Mouse (Mus musculus): ENCODE measurements at regions not wholly inside any gene's neighbourhood (a gene's known extent, or its start where the extent isn't known, plus 50 kb on each side); places are given as distances from the start of the nearest gene placed in this dataset.
A peak's percentile ranks its signal among the peaks of the same experiment; 100 is the strongest.

DNA sequence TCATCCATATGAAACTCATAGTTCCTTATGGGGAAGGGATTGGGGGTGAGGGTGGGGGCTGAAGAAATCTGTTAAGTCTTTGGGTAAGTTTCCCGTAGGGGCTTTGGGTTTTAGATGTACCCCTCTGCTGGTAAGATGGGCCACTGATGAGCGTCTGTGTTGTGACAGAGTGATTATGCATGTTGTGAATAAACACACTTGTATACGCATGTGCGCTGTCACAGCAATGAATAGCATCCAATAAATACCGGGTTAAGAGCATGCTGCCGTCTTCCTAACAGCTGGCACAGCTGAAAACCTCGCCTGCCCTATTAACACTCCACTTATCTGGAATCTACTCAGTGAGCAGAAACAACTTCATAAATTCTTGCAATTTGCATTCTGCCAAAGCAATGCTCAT, 337.0 kb downstream of the Igsf11 start:
- Histone ChIP-seq H3K9me3 (ENCODE audit: control insufficient read depth, low read length) (0 out of 2 replicates have a peak, but pooled peaks cover 5% of the 10 kb centered on the region), H3K27me3 (ENCODE audit: control insufficient read depth, insufficient read depth, low read length) (no peaks in the 10 kb centered on the region), H3K36me3 (ENCODE audit: control insufficient read depth, insufficient read depth, low read length) (no peaks in the 10 kb centered on the region), H3K4me1 (ENCODE audit: control insufficient read depth, insufficient read depth, low read length) (peaks cover 15% of the 10 kb centered on the region), H3K9ac (replicated peaks; ENCODE audit: low read length) (no peak overlapping the region), H3K27ac (replicated peaks; ENCODE audit: low read depth, low read length) (no peak overlapping the region), H3K4me2 (ENCODE audit: low read length) (no peak overlapping the region), H3K4me3 (replicated peaks; ENCODE audit: low read depth, low read length) (no peak overlapping the region)
- 81% methylated on average over 7 of the region's 7 CpGs for WGBS
- DNase-seq (peak; percentile 4), ATAC-seq (ENCODE audit: low FRiP score, low TSS enrichment) (no peak)

DNA sequence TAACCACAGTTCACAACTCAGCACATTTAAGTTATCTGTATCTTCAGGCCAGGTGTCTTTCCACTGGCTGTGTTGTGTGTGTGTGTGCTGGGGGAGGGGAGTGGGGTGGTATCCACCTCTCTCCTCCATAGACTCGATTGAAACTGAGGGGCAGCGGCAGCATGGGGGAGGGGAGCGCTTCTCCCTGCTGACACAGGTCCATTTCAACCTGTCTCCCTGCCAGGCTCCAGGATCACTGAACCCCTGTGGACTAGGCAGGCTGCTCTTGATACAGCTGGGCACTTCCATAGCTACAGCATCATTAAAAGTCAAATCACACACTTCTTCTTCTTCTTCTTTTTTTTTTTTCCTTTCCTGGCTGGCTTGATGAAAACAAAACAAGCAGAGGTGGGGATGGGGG, 338.0 kb downstream of the Igsf11 start:
- ATAC-seq (ENCODE audit: low FRiP score, low TSS enrichment) (peak; percentile 62; the same call in 1 of the 2 replicates), DNase-seq (peak; percentile 55)
- H3K27ac ChIP-seq (replicated peaks; ENCODE audit: low read depth, low read length), result peak overlapping the region; percentile 20
- no peak overlapping the region for H3K4me3 ChIP-seq (replicated peaks; ENCODE audit: low read depth, low read length)
- no peak overlapping the region for H3K4me2 ChIP-seq (ENCODE audit: low read length)
- no peak overlapping the region for H3K9ac ChIP-seq (replicated peaks; ENCODE audit: low read length)
- peaks cover 15% of the 10 kb centered on the region for H3K4me1 ChIP-seq (ENCODE audit: control insufficient read depth, insufficient read depth, low read length)
- 8% methylated on average over 3 of the region's 3 CpGs for WGBS
- no peaks in the 10 kb centered on the region for H3K27me3 ChIP-seq (ENCODE audit: control insufficient read depth, insufficient read depth, low read length)
- H3K36me3 ChIP-seq (ENCODE audit: control insufficient read depth, insufficient read depth, low read length), result no peaks in the 10 kb centered on the region
- H3K9me3 ChIP-seq (ENCODE audit: control insufficient read depth, low read length), result 0 out of 2 replicates have a peak, but pooled peaks cover 5% of the 10 kb centered on the region

DNA sequence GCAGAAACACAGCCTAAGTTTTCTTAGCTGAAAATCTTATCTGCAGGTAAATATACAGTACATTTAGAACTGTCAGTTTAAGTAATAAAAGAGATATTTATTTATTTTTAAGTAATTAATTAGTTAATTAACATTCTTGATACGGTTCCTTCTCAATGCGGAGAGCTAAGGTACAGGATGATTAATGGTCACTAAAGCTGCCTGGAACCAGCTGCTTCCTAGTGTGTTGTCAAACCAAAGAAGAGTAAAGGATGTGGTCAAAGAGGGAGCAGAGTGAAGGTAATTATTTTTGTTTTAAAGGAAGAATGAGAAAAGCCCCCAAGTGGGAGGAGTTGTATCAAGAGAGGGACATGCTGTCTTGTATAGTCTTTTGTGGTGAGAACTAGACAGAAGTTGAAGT, 341.8 kb downstream of the Igsf11 start:
- no peaks in the 10 kb centered on the region for H3K36me3 ChIP-seq (ENCODE audit: control insufficient read depth, insufficient read depth, low read length)
- 91% methylated on average over 2 of the region's 2 CpGs for WGBS
- no peak for DNase-seq

DNA sequence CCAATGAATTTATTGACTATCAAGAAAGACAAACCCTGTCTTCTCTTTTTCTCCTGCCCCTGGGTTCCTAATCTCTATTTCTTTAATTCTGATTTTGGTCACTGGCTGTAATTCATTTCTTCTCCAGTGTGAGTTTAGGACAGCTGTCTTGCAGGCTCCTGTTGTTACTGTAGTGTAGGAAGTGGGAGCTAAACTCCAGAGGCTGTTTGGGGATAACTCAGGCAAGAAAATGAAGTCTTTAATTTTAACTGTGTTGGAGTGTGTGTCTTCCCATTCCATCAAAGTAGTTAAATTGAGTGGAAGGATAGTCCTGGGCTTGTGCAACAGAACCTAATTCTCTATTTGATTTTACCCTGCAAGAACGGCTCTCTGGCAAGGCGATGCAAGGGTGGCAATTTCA, 381.0 kb downstream of the Igsf11 start:
- no peak for ATAC-seq (ENCODE audit: low FRiP score, low TSS enrichment)
- 88% methylated on average over 2 of the region's 2 CpGs for WGBS
- Histone ChIP-seq H3K9ac (replicated peaks; ENCODE audit: low read length) (no peak overlapping the region), H3K36me3 (ENCODE audit: control insufficient read depth, insufficient read depth, low read length) (no peaks in the 10 kb centered on the region), H3K4me3 (replicated peaks; ENCODE audit: low read depth, low read length) (no peak overlapping the region), H3K4me1 (ENCODE audit: control insufficient read depth, insufficient read depth, low read length) (0 out of 2 replicates have a peak, but pooled peaks cover 3% of the 10 kb centered on the region), H3K9me3 (ENCODE audit: control insufficient read depth, low read length) (no peaks in the 10 kb centered on the region), H3K4me2 (ENCODE audit: low read length) (no peak overlapping the region), H3K27me3 (ENCODE audit: control insufficient read depth, insufficient read depth, low read length) (no peaks in the 10 kb centered on the region), H3K27ac (replicated peaks; ENCODE audit: low read depth, low read length) (no peak overlapping the region)
- no peak for DNase-seq

More for the DNA sequence above, 341.8 kb downstream of the Igsf11 start:
- Histone ChIP-seq H3K4me1 (ENCODE audit: control insufficient read depth, insufficient read depth, low read length) (peaks cover 11% of the 10 kb centered on the region), H3K27ac (replicated peaks; ENCODE audit: low read depth, low read length) (no peak overlapping the region), H3K27me3 (ENCODE audit: control insufficient read depth, insufficient read depth, low read length) (no peaks in the 10 kb centered on the region), H3K4me2 (ENCODE audit: low read length) (no peak overlapping the region), H3K4me3 (replicated peaks; ENCODE audit: low read depth, low read length) (no peak overlapping the region), H3K9ac (replicated peaks; ENCODE audit: low read length) (no peak overlapping the region), H3K9me3 (ENCODE audit: control insufficient read depth, low read length) (no peaks in the 10 kb centered on the region)
- ATAC-seq (ENCODE audit: low FRiP score, low TSS enrichment), result no peak

DNA sequence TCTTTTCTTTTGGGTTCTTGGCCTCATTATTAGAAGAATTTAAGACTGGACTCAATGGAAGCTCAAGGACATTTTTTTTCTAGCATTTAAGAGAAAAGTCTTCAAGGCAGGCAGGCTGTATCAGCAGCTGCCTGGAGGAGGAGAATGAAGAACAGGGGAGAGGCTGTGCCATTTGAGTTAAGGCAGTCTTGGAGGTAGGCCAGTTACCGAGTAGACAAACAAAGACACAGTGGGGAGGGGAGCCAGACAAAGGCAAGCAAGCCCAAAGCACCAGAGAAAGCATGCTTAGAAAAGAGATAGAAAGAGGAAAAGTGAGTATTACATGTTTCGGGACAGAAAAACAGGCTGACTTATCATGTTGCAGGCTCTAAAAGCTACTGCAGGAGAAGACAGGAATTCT, 392.0 kb downstream of the Igsf11 start:
- Histone ChIP-seq H3K27me3 (ENCODE audit: control insufficient read depth, insufficient read depth, low read length) (no peaks in the 10 kb centered on the region), H3K9ac (replicated peaks; ENCODE audit: low read length) (no peak overlapping the region), H3K36me3 (ENCODE audit: control insufficient read depth, insufficient read depth, low read length) (no peaks in the 10 kb centered on the region), H3K27ac (replicated peaks; ENCODE audit: low read depth, low read length) (no peak overlapping the region), H3K9me3 (ENCODE audit: control insufficient read depth, low read length) (no peaks in the 10 kb centered on the region), H3K4me1 (ENCODE audit: control insufficient read depth, insufficient read depth, low read length) (no peaks in the 10 kb centered on the region), H3K4me3 (replicated peaks; ENCODE audit: low read depth, low read length) (no peak overlapping the region), H3K4me2 (ENCODE audit: low read length) (no peak overlapping the region)
- WGBS, result 10% methylated on average over 2 of the region's 2 CpGs
- DNase-seq (peak; percentile 68), ATAC-seq (ENCODE audit: low FRiP score, low TSS enrichment) (no peak)

DNA sequence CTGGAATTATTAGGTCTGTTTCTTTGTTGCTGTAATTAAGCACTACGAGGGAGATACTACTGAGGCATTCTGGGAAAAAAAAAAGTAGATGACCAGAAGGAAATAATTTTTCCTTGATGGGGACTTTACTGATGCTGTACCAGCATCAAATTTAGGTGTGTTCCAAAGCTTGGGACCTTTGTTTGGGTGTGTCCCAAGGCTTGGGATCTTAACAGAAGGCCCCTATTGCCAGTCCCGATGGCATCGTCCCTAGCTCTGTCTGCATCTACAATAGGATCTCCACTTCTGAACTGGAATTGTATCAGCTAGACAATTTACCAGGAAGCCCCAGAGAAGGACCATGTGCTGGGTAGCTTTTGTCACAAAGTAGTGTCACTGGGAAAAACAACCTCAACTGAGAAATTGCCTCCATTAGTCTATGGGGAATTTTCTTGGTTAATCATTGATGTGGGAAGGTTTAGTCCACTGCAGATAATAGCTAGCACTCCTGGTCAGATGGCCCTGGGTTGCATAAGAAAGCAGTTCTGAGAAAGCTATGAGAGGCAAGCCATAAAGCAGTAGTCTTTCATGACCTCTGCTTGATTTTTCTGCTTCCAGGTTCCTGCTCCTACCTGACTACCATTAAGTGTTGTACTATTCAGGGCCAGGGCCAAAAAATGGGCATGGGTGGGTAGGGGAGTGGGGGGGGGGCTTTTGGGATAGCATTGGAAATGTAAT, 392.7 kb downstream of the Igsf11 start:
- WGBS, result 85% methylated on average over 3 of the region's 3 CpGs
- Histone ChIP-seq H3K27me3 (ENCODE audit: control insufficient read depth, insufficient read depth, low read length) (no peaks in the 10 kb centered on the region), H3K4me1 (ENCODE audit: control insufficient read depth, insufficient read depth, low read length) (no peaks in the 10 kb centered on the region), H3K36me3 (ENCODE audit: control insufficient read depth, insufficient read depth, low read length) (no peaks in the 10 kb centered on the region), H3K4me3 (replicated peaks; ENCODE audit: low read depth, low read length) (no peak overlapping the region), H3K27ac (replicated peaks; ENCODE audit: low read depth, low read length) (no peak overlapping the region), H3K9ac (replicated peaks; ENCODE audit: low read length) (no peak overlapping the region), H3K9me3 (ENCODE audit: control insufficient read depth, low read length) (no peaks in the 10 kb centered on the region), H3K4me2 (ENCODE audit: low read length) (no peak overlapping the region)
- DNase-seq (no peak), ATAC-seq (ENCODE audit: low FRiP score, low TSS enrichment) (no peak)

DNA sequence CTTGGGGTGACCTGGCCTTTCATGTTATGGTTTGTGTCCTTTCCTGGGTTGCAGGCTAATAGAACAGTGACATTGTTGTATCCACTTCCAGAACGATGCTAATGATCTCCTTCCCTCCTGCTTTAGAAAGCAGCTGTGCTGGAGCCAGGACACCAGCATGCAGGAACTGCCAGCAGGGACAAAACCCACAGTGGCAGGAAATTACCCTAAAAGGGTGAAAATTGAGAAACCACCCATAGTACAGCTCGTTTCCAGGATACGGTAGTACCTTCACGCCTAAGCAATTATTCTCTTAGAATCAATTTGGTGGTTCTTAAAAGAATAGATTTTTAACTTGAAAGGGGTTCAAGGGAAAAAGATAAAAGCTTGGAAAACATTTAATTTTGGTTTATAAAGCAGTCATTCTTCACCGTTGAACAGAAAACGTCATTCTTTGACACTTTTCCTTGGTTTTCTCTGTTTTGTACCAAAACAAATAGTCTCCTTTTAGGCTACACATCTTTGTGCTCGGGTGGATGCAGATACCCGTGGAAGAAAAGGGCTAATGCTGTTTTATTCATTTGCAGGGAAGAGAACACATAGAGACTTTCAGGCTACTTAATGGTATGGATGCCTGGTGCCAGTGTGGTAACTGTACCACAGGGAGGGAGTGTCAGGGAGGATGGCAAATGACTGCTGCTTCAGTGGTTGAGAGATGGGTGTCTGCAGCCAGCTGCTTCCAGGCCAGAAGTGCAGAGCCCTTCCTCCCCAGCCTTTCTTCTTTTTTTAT, 394.5 kb downstream of the Igsf11 start:
- Histone ChIP-seq H3K27ac (replicated peaks; ENCODE audit: low read depth, low read length) (no peak overlapping the region), H3K4me3 (replicated peaks; ENCODE audit: low read depth, low read length) (no peak overlapping the region), H3K36me3 (ENCODE audit: control insufficient read depth, insufficient read depth, low read length) (no peaks in the 10 kb centered on the region), H3K4me1 (ENCODE audit: control insufficient read depth, insufficient read depth, low read length) (no peaks in the 10 kb centered on the region), H3K4me2 (ENCODE audit: low read length) (no peak overlapping the region), H3K9ac (replicated peaks; ENCODE audit: low read length) (no peak overlapping the region), H3K9me3 (ENCODE audit: control insufficient read depth, low read length) (no peaks in the 10 kb centered on the region), H3K27me3 (ENCODE audit: control insufficient read depth, insufficient read depth, low read length) (no peaks in the 10 kb centered on the region)
- DNase-seq (peak; percentile 46), ATAC-seq (ENCODE audit: low FRiP score, low TSS enrichment) (peak; percentile 48)
- WGBS, result 30% methylated on average over 8 of the region's 8 CpGs

DNA sequence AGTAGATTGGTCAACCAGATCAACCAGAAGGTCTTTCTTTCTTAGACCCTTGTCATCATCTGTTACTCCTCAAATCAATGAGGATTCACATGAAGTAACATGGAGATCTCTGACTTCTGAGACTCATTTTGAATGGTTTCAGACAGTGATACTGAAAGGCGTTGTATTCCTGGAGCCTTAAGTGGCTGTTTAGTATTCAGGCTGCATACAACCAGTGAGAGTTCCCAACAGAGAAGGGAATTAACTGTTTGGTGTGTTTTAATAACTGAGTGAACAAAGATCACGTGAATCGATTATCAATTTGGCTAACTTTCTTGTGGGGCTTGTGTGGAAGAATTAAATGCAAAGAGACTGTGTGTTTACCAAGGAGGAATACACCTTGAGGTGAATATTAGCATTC, 406.4 kb downstream of the Igsf11 start:
- DNase-seq, result peak; percentile 62
- 64% methylated on average over 3 of the region's 3 CpGs for WGBS
- ATAC-seq (ENCODE audit: low FRiP score, low TSS enrichment), result no peak

More for the DNA sequence above, 406.4 kb downstream of the Igsf11 start:
- Histone ChIP-seq H3K4me3 (replicated peaks; ENCODE audit: low read depth, low read length) (no peak overlapping the region), H3K36me3 (ENCODE audit: control insufficient read depth, insufficient read depth, low read length) (no peaks in the 10 kb centered on the region), H3K9ac (replicated peaks; ENCODE audit: low read length) (no peak overlapping the region), H3K9me3 (ENCODE audit: control insufficient read depth, low read length) (no peaks in the 10 kb centered on the region), H3K27me3 (ENCODE audit: control insufficient read depth, insufficient read depth, low read length) (no peaks in the 10 kb centered on the region), H3K27ac (replicated peaks; ENCODE audit: low read depth, low read length) (no peak overlapping the region), H3K4me1 (ENCODE audit: control insufficient read depth, insufficient read depth, low read length) (peaks cover 25% of the 10 kb centered on the region; the same call in 1 of the 2 replicates), H3K4me2 (ENCODE audit: low read length) (no peak overlapping the region)
